Mouse (Mus musculus) cerebellum, adult (tissue): ENCODE data around the gene Parva.
A peak's percentile ranks its signal among the peaks of the same experiment; 100 is the strongest.

Source experiments
- ATAC-seq: cut with Nextera tagmentation; 2 replicates; pipeline ENCODE4 v1.9.2; 2017; ENCODE audit warnings: mild to moderate bottlenecking, moderate library complexity, mixed read lengths; ENCODE audit not compliant: insufficient number of reproducible peaks, low FRiP score, low TSS enrichment

The Parva gene

GRCm38 (mm10) chr7:112427357-112428157 lies at the start of gene Parva:
Gene Parva (plus strand): TSS chr7:112427505.
- peak; percentile 72; the same call in 1 of the 2 replicates for ATAC-seq

- ATAC-seq = no peak
These were observed 49.2 kb upstream of the Parva start for GRCm38 (mm10) chr7:112378056-112378455.

- ATAC-seq = no peak
These were observed 48.8 kb upstream of the Parva start for GRCm38 (mm10) chr7:112378476-112378875.

GRCm38 (mm10) chr7:112386521-112386920 lies 40.8 kb upstream of the Parva start:
- no peak for ATAC-seq

GRCm38 (mm10) chr7:112387876-112388275 lies 39.4 kb upstream of the Parva start:
- ATAC-seq = no peak

- no peak for ATAC-seq
These were observed 38.9 kb upstream of the Parva start for GRCm38 (mm10) chr7:112388363-112388875.

GRCm38 (mm10) chr7:112389611-112390251 lies 37.6 kb upstream of the Parva start:
- no peak for ATAC-seq

GRCm38 (mm10) chr7:112390252-112390936 lies 36.9 kb upstream of the Parva start:
- no peak for ATAC-seq

- no peak for ATAC-seq
These were observed 36.2 kb upstream of the Parva start for GRCm38 (mm10) chr7:112390937-112391605.

- ATAC-seq = no peak
These were observed 29.5 kb upstream of the Parva start for GRCm38 (mm10) chr7:112397786-112398185.

GRCm38 (mm10) chr7:112399425-112400170 lies 27.7 kb upstream of the Parva start:
- no peak for ATAC-seq

GRCm38 (mm10) chr7:112400175-112400574 lies 27.1 kb upstream of the Parva start:
- ATAC-seq = peak; percentile 61; the same call in 1 of the 2 replicates

- ATAC-seq = no peak
These were observed 22.2 kb upstream of the Parva start for GRCm38 (mm10) chr7:112405061-112405460.

GRCm38 (mm10) chr7:112405578-112405977 lies 21.7 kb upstream of the Parva start:
- ATAC-seq = no peak

GRCm38 (mm10) chr7:112407597-112407996 lies 19.7 kb upstream of the Parva start:
- no peak for ATAC-seq

GRCm38 (mm10) chr7:112409991-112410390 lies 17.3 kb upstream of the Parva start:
- no peak for ATAC-seq

- ATAC-seq = no peak
These were observed 14.0 kb upstream of the Parva start for GRCm38 (mm10) chr7:112413286-112413685.

GRCm38 (mm10) chr7:112416058-112416526 lies 11.2 kb upstream of the Parva start:
- ATAC-seq = no peak

GRCm38 (mm10) chr7:112416730-112417513 lies 10.4 kb upstream of the Parva start:
- ATAC-seq = no peak
